Mouse (Mus musculus): ENCODE results near the gene Sdhc.
"Not testable (repeated sequence)": the region's sequence is repeated elsewhere in the genome, so short reads cannot be mapped to it uniquely, and the experiment has no call there.

The Sdhc gene

DNA sequence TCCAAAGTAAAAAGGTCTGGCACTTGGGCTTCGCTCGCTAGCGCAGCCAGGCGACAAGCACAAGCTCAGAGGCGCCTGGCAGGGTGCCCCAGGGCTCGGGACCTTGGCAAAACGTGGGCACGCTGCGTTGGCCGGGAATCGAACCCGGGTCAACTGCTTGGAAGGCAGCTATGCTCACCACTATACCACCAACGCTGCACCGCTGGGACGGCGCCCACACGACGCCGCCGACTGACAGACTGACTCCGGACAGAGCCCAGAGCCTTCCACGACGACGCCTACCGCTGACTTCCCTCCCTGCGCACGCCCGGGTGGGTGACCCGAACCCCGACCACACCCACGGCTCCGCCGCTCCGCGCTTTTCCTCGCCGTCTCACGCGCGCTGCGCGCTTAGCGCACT lies 70.6 kb downstream of the Sdhc start:
- not testable (repeated sequence) for DNase-seq (ENCODE audit: low read depth)

DNA sequence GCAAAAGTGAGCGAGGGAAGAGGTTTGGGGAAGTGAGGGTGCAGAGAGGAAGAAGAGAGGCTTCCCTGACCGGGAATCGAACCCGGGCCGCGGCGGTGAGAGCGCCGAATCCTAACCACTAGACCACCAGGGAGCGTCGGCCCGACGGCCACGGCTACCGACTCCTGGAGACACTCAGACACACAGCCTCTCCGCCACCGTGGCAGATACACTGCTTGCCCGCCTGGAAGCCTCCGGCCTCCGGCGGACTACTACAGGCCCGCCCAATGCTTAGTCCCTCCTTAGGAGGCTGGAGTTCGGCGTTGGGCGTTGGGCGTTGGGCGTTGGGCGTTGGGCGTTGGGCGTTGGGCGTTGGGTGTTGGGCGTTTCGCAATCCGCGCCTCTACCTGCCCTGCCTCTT lies 71.1 kb downstream of the Sdhc start:
- not testable (repeated sequence) for DNase-seq (ENCODE audit: low read depth)

DNA sequence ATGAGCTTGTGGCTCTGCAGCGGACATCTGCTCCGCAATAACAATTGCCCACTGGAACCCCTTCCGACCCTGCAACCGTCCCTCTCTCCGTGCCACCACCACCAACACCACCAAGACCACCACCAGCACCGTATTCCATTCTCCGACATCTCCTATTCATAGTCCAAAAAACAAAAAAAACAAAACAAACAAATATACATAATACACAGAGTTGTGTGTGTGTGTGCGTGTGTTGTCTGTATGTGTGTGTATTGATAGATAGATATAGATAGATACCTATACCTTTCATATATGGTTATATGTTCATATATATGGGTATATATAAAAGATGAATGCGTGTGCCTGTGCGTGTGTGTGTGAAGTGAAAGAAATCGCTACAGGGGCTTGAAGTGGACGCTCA lies 72.0 kb downstream of the Sdhc start:
- DNase-seq (ENCODE audit: low read depth) = not testable (repeated sequence)

DNA sequence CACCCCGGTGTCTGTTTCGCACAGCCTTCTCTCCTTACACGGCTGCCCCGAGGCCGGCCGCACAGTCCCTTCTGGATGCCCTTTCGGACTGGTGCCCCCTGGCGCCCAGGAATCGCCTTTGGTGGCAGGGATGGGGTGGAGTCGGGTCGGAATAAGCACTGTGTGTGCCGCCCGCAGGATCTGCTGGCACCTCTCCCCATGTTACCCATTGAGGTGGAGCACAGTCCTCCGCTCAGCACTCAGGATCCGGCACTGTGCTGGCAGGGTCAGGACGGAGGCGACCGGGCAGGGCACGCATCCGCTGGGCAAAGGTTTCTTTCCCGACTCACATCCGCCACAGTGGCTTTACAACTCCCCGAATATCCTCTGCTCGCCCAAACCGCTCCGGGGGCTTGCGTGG lies 72.4 kb downstream of the Sdhc start:
- DNase-seq (ENCODE audit: low read depth) = not testable (repeated sequence)

DNA sequence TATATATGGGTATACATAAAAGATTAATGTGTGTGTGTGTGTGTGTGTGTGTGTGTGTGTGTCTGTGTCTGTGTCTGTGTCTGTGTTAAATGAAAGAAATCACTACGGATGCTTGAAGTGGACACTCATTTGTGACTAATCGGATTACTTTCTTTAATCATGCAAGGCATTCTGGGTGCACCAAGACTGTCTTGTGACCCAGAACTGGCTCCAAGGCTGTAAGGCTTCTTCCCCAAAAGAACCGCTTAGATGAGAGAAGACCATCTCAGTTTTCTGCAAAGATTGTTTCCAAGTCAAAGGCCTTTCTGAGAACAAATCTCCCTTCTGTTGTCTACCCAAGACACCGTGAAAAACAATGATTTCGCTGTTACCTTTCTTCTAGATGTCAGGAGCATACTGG lies 73.2 kb downstream of the Sdhc start:
- DNase-seq (ENCODE audit: low read depth) = not testable (repeated sequence)
